Mouse (Mus musculus) cortical plate, adult 2 months (tissue): ENCODE data around the gene Rhbg.

ENCODE experiments used
- CTCF ChIP-seq: fragments of 200-500 bp; IDR thresholded peaks from 2 replicates; pipeline ENCODE4 v1.5.1; 2011; ENCODE audit warnings: mild to moderate bottlenecking, control low read depth, low read length; ENCODE audit not compliant: insufficient read depth; ENCODE audit errors: extremely low read depth
- POLR2A ChIP-seq: fragments of 200-500 bp; IDR thresholded peaks from 2 replicates; pipeline ENCODE4 v1.6.1; 2011; ENCODE audit warnings: mild to moderate bottlenecking, low read length, control low read depth; ENCODE audit not compliant: insufficient read depth; ENCODE audit errors: extremely low read depth

- TF ChIP-seq POLR2A = no peak
- no peak for TF ChIP-seq CTCF
Observed at GRCm38 (mm10) chr3:88247666-88248065, 6.8 kb downstream of the Rhbg start.
